In the genomic region with DNA sequence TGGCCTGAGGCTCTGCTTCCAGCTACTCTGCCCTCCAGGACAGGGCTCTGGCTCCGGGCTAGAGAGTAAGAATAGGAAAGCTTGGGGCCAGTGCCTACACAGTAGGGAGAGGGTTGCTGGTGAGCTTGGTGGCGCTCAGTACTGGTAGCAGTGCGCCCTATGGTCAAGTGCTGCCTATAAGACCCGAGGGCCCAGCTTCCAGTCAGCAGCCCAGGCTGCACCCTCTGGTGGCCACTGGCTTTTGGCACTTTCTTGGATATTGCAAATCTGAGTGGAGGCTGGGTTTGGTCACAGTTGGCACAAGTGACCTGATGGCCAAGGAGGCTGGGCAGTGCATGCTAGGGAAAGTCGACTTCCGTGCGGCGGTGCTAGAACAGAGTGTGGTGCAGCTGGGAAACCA, we compare ENCODE assay signal across 12 mouse cellular contexts. TPM values are rescaled to one million over a fixed set of nuclear protein-coding genes. Genes with fewer than 3 reads are reported as not detected.
DNase-seq lines count a peak whose midpoint lies in the region; ATAC-seq and TF ChIP-seq lines count a peak whose summit lies in the region.
"Had no signal": no experiment of that assay in that cellular context is flagged by ENCODE, and none has a peak within 500 bp of the region (broad histone marks: within the 10 kb centered on the region; RNA-seq: fewer than 3 reads in every experiment).

No protein-coding gene starts in this region.

- WGBS in intestine, postnatal 0 days = 92% methylated on average over 8 of the region's 8 CpGs
- 92% methylated on average over 8 of the region's 8 CpGs for WGBS in intestine, embryonic 15.5 days

- ATAC-seq in intestine, postnatal 0 days = no peak
- no peak for ATAC-seq in intestine, embryonic 15.5 days
- ATAC-seq in G1E (ENCODE audit: extremely low read depth, insufficient number of reproducible peaks, low FRiP score, poor library complexity, severe bottlenecking) = no peak

- no peaks in the 10 kb centered on the region for H3K27me3 ChIP-seq in intestine, postnatal 0 days (replicated peaks; ENCODE audit: control insufficient read depth, insufficient read depth, low read length)
- no peaks in the 10 kb centered on the region for H3K27me3 ChIP-seq in intestine, embryonic 15.5 days (replicated peaks)
- no peaks in the 10 kb centered on the region for H3K27me3 ChIP-seq in G1E (ENCODE audit: insufficient read depth, low read length)
- H3K27me3 ChIP-seq: limb, embryonic 15.5 days had no signal

- H3K36me3 ChIP-seq in intestine, postnatal 0 days (ENCODE audit: control insufficient read depth, insufficient read depth) = peaks cover 63% of the 10 kb centered on the region
- H3K36me3 ChIP-seq in intestine, embryonic 15.5 days = peaks cover 37% of the 10 kb centered on the region
- H3K36me3 ChIP-seq in G1E (replicated peaks) = peaks cover 87% of the 10 kb centered on the region

- H3K9ac ChIP-seq in intestine, postnatal 0 days (ENCODE audit: low read depth, low read length) = no peak overlapping the region
- H3K9ac ChIP-seq in intestine, embryonic 15.5 days = no peak overlapping the region
- H3K9ac ChIP-seq: limb, embryonic 15.5 days had no signal

- H3K4me2 ChIP-seq in intestine, postnatal 0 days (replicated peaks; ENCODE audit: low read depth) = no peak overlapping the region
- H3K4me2 ChIP-seq in intestine, embryonic 15.5 days (replicated peaks) = no peak overlapping the region
- H3K4me2 ChIP-seq: limb, embryonic 15.5 days had no signal

- no peak overlapping the region for H3K27ac ChIP-seq in intestine, postnatal 0 days (ENCODE audit: low read depth, low read length)
- H3K27ac ChIP-seq in intestine, embryonic 15.5 days = no peak overlapping the region
- H3K27ac ChIP-seq: limb, embryonic 15.5 days had no signal

- H3K9me3 ChIP-seq in intestine, postnatal 0 days (ENCODE audit: control insufficient read depth) = no peaks in the 10 kb centered on the region
- no peaks in the 10 kb centered on the region for H3K9me3 ChIP-seq in intestine, embryonic 15.5 days
- H3K9me3 ChIP-seq in G1E (replicated peaks) = no peaks in the 10 kb centered on the region
- H3K9me3 ChIP-seq: limb, embryonic 15.5 days had no signal

- H3K4me1 ChIP-seq in intestine, postnatal 0 days (replicated peaks; ENCODE audit: control insufficient read depth, insufficient read depth, low read length) = no peaks in the 10 kb centered on the region
- no peaks in the 10 kb centered on the region for H3K4me1 ChIP-seq in intestine, embryonic 15.5 days (replicated peaks)
- H3K4me1 ChIP-seq in G1E (ENCODE audit: insufficient read depth, low read depth, low read length) = peaks cover 54% of the 10 kb centered on the region

- DNase-seq in G1E (ENCODE audit: low spot score) = no peak
- peak; percentile 45 for DNase-seq in adipocyte (ENCODE audit: low spot score)
- peak; percentile 47 to 48 for DNase-seq in kidney, adult 8-10 months
- DNase-seq in layer of hippocampus, adult 18-20 months (ENCODE audit: low spot score in 2 of 2) = no peak
- DNase-seq in frontal cortex, postnatal 36 days (ENCODE audit: low spot score in 2 of 2) = no peak
- DNase-seq: heart, adult 18-20 months; heart, postnatal 4 days; retina, postnatal 1 day; thymus, postnatal 25 days had no signal

- TF ChIP-seq CTCF in intestine, postnatal 0 days (IDR thresholded peaks at IDR 0.05; ENCODE audit: low read depth) = peak; percentile 43
- no peak for TF ChIP-seq CTCF in G1E (IDR thresholded peaks at IDR 0.05; ENCODE audit: low read depth, low read length)

- H3K4me3 ChIP-seq in intestine, postnatal 0 days (ENCODE audit: low read depth, low read length) = no peak overlapping the region
- H3K4me3 ChIP-seq in intestine, embryonic 15.5 days (replicated peaks) = no peak overlapping the region
- peak overlapping the region; percentile 13; the same call in 1 of the 2 replicates for H3K4me3 ChIP-seq in G1E (ENCODE audit: low read depth, low read length)
- H3K4me3 ChIP-seq: limb, embryonic 15.5 days had no signal

RNA-seq across cellular contexts. Expression of a gene that starts 29.1 kb away (rescaled TPM):
- 14.9 and 15.7 TPM in 2 replicates for polyA plus RNA-seq in intestine, postnatal 0 days (2015; fragmentation: Nextera tagmentation; extraction: Ambion mirVana)
- 19.9 and 21.7 TPM in 2 replicates for polyA plus RNA-seq in intestine, embryonic 15.5 days (2015; fragmentation: Nextera tagmentation; extraction: Ambion mirVana)
- 67.4 and 90.4 TPM in 2 replicates for total RNA-seq in G1E (2014; fragmentation: Nextera tagmentation)
- total RNA-seq in G1E (2017) = 22.4 and 24.4 TPM in 2 replicates
- polyA plus RNA-seq in G1E (2012) = 10.0 and 13.2 TPM in 2 replicates
- total RNA-seq in layer of hippocampus, adult 18-20 months (2021) = 10 to 100 TPM; 28.9 to 29.9 TPM

RNA-seq across cellular contexts. Expression of a gene that starts 41.8 kb away (rescaled TPM):
- polyA plus RNA-seq in intestine, postnatal 0 days (2015; fragmentation: Nextera tagmentation; extraction: Ambion mirVana) = 62.2 and 64.8 TPM in 2 replicates
- 65.3 and 73.3 TPM in 2 replicates for polyA plus RNA-seq in intestine, embryonic 15.5 days (2015; fragmentation: Nextera tagmentation; extraction: Ambion mirVana)
- total RNA-seq in G1E (2014; fragmentation: Nextera tagmentation) = 41.5 and 48.2 TPM in 2 replicates
- 32.1 and 37.8 TPM in 2 replicates for total RNA-seq in G1E (2017)
- 16.8 and 18.4 TPM in 2 replicates for polyA plus RNA-seq in G1E (2012)
- 10 to 100 TPM; 51.4 to 54.6 TPM for total RNA-seq in layer of hippocampus, adult 18-20 months (2021)

RNA-seq across cellular contexts. Expression of a gene that starts 42.0 kb away (rescaled TPM):
- 11.5 and 13.5 TPM in 2 replicates for polyA plus RNA-seq in intestine, postnatal 0 days (2015; fragmentation: Nextera tagmentation; extraction: Ambion mirVana)
- 12.7 and 13.8 TPM in 2 replicates for polyA plus RNA-seq in intestine, embryonic 15.5 days (2015; fragmentation: Nextera tagmentation; extraction: Ambion mirVana)
- total RNA-seq in G1E (2014; fragmentation: Nextera tagmentation) (11.6 and 16.2 TPM in 2 replicates), G1E (2017) (6.7 and 7.6 TPM in 2 replicates)
- polyA plus RNA-seq in G1E (2012) = 26.5 and 27.9 TPM in 2 replicates
- 10 to 100 TPM; 81.6 to 89.6 TPM for total RNA-seq in layer of hippocampus, adult 18-20 months (2021)

Comparison
In these comparisons a context has a peak if more than half of its experiments do, and no peak if none do; other contexts are left out.
1. DNase-seq: peak in adipocyte (single experiment) and kidney, adult 8-10 months (2 of 2); none in G1E (single experiment), layer of hippocampus, adult 18-20 months (0 of 2) and frontal cortex, postnatal 36 days (0 of 2).